Mouse (Mus musculus) midbrain, embryonic 15.5 days (tissue): ENCODE measurements around the gene Hist1h2ac. TPM values are rescaled to one million over a fixed set of nuclear protein-coding genes. Genes with fewer than 3 reads are reported as not detected.
"Not testable (repeated sequence)": the region's sequence is repeated elsewhere in the genome, so short reads cannot be mapped to it uniquely, and the experiment has no call there.

Experiments
- ATAC-seq: fragments of 200-750 bp; cut with Nextera tagmentation; replicated peaks from 2 replicates; pipeline ENCODE4 v1.8.0; 2017; ENCODE audit warnings: moderate TSS enrichment
- H3K27ac ChIP-seq: fragments of 300-500 bp; sonication (generic); 2 replicates; pipeline ENCODE4 v1.5.1; 2015; ENCODE audit warnings: mild to moderate bottlenecking, inconsistent platforms
- H3K27me3 ChIP-seq: fragments of 300-500 bp; sonication (generic); replicated peaks from 2 replicates; pipeline ENCODE4 v1.6.1; 2015; ENCODE audit warnings: inconsistent platforms
- H3K36me3 ChIP-seq: fragments of 300-500 bp; sonication (generic); replicated peaks from 2 replicates; pipeline ENCODE4 v1.6.1; 2015; ENCODE audit warnings: inconsistent platforms
- H3K4me1 ChIP-seq: fragments of 300-500 bp; sonication (generic); 2 replicates; pipeline ENCODE4 v1.6.1; 2015; ENCODE audit warnings: inconsistent platforms
- H3K4me2 ChIP-seq: fragments of 300-500 bp; sonication (generic); 2 replicates; pipeline ENCODE4 v1.6.1; 2015; ENCODE audit warnings: inconsistent platforms, mild to moderate bottlenecking, moderate library complexity
- H3K4me3 ChIP-seq: fragments of 300-500 bp; sonication (generic); 2 replicates; pipeline ENCODE4 v1.5.1; 2015; ENCODE audit warnings: mild to moderate bottlenecking, inconsistent platforms
- H3K9ac ChIP-seq: fragments of 300-500 bp; sonication (generic); 2 replicates; pipeline ENCODE4 v1.6.1; 2015; ENCODE audit warnings: mild to moderate bottlenecking, inconsistent platforms
- H3K9me3 ChIP-seq: fragments of 300-500 bp; sonication (generic); 2 replicates; pipeline ENCODE4 v1.6.1; 2016; ENCODE audit warnings: inconsistent platforms
- WGBS: fragments of 180-500 bp; shearing (Covaris S2); methylation state at CpG from one replicate; pipeline ENCODE4 v1.1.7; 2015; ENCODE audit warnings: mixed read lengths; 5-methylcytosine and 5-hydroxymethylcytosine counted together
- microRNA-seq: library from miRNA; unstranded; fragments of <30 nt; microRNA quantifications from one replicate; pipeline ENCODE4, GENCODE M21; 2016
- polyA plus RNA-seq: library from polyadenylated mRNA; unstranded; fragments of >200 nt; fragmentation: Nextera tagmentation; extraction: Ambion mirVana; gene quantifications from 2 replicates; pipeline ENCODE4 v1.2.1, GENCODE M21; 2015

Gene Hist1h2ac
- polyA plus RNA-seq, 1 experiment from 2014 or later = 0.37 TPM

GRCm38 (mm10) chr13:23682947-23683754 lies 597 bp downstream of the Hist1h2ac start:
- H3K27me3 ChIP-seq, H3K36me3 ChIP-seq, H3K9me3 ChIP-seq: not testable (repeated sequence)
- WGBS = 11% methylated on average over 15 of the region's 30 CpGs
- Histone ChIP-seq H3K4me2 (peak overlapping the region; percentile 82), H3K4me1 (peaks cover 22% of the 10 kb centered on the region), H3K9ac (peak overlapping the region; percentile 40; the same call in 1 of the 2 replicates), H3K4me3 (peak overlapping the region; percentile 51), H3K27ac (peak overlapping the region; percentile 94)
- peak; percentile 72 for ATAC-seq

- Histone ChIP-seq H3K36me3 (no peaks in the 10 kb centered on the region), H3K4me2 (peak overlapping the region; percentile 82), H3K9ac (0 out of 2 replicates have a peak overlapping the region, but pooled peaks have one; percentile 40), H3K9me3 (no peaks in the 10 kb centered on the region), H3K27me3 (no peaks in the 10 kb centered on the region), H3K4me1 (peaks cover 22% of the 10 kb centered on the region), H3K4me3 (no peak overlapping the region), H3K27ac (no peak overlapping the region)
- ATAC-seq = no peak
- WGBS = 56% methylated on average over 1 of the region's 1 CpGs
Observed at GRCm38 (mm10) chr13:23682623-23682946, 1.2 kb downstream of the Hist1h2ac start.

- 91% methylated on average over 6 of the region's 6 CpGs for WGBS
- Histone ChIP-seq H3K9me3 (no peaks in the 10 kb centered on the region), H3K9ac (no peak overlapping the region), H3K4me1 (peaks cover 22% of the 10 kb centered on the region), H3K27me3 (no peaks in the 10 kb centered on the region), H3K4me2 (no peak overlapping the region), H3K36me3 (no peaks in the 10 kb centered on the region), H3K4me3 (no peak overlapping the region), H3K27ac (no peak overlapping the region)
- no peak for ATAC-seq
Observed at GRCm38 (mm10) chr13:23681990-23682582, 1.7 kb downstream of the Hist1h2ac start.

GRCm38 (mm10) chr13:23662536-23662935 lies 21.2 kb downstream of the Hist1h2ac start:
- 75% methylated on average over 3 of the region's 3 CpGs for WGBS
- no peaks in the 10 kb centered on the region for H3K4me1 ChIP-seq
- ATAC-seq = no peak

GRCm38 (mm10) chr13:23659636-23660366 lies 23.9 kb downstream of the Hist1h2ac start:
- Histone ChIP-seq H3K4me3 (no peak overlapping the region), H3K4me2 (no peak overlapping the region), H3K27ac (no peak overlapping the region), H3K36me3 (no peaks in the 10 kb centered on the region), H3K9ac (no peak overlapping the region), H3K27me3 (no peaks in the 10 kb centered on the region), H3K4me1 (no peaks in the 10 kb centered on the region), H3K9me3 (no peaks in the 10 kb centered on the region)
- ATAC-seq = no peak
- 70% methylated on average over 6 of the region's 6 CpGs for WGBS

More at GRCm38 (mm10) chr13:23662536-23662935, 21.2 kb downstream of the Hist1h2ac start:
- Histone ChIP-seq H3K4me2 (no peak overlapping the region), H3K36me3 (no peaks in the 10 kb centered on the region), H3K9me3 (no peaks in the 10 kb centered on the region), H3K27me3 (no peaks in the 10 kb centered on the region), H3K9ac (no peak overlapping the region), H3K27ac (no peak overlapping the region), H3K4me3 (no peak overlapping the region)

Small RNAs within 50 kb of the gene (microRNA-seq; reads per million reads assigned to microRNA genes)
- gene Gm44350 = not detected

Other genes with a start within 250 kb of the Hist1h2ac start
- gene Btn1a1, start 218.0 kb downstream of the Hist1h2ac start, polyA plus RNA-seq = 0.09 and 0.25 TPM in 2 replicates
- gene Btn2a2, start 195.1 kb downstream of the Hist1h2ac start, polyA plus RNA-seq = not detected in 2 replicates
- gene Hist1h4h, start 152.9 kb downstream of the Hist1h2ac start, polyA plus RNA-seq = 3.3 and 5.1 TPM in 2 replicates
- 0.69 TPM in 1 of 2 replicates, not detected in the other for gene Hist1h2af, start 150.0 kb downstream of the Hist1h2ac start, polyA plus RNA-seq
- 2.2 TPM in 1 of 2 replicates, not detected in the other for gene Hist1h3g, start 148.5 kb downstream of the Hist1h2ac start, polyA plus RNA-seq
- gene Hist1h2bh, start 140.6 kb downstream of the Hist1h2ac start, polyA plus RNA-seq = 0.15 and 0.44 TPM in 2 replicates
- 0.27 and 0.32 TPM in 2 replicates for gene Hist1h3f, start 139.9 kb downstream of the Hist1h2ac start, polyA plus RNA-seq
- gene Hist1h4f, start 132.3 kb downstream of the Hist1h2ac start, polyA plus RNA-seq = not detected in 2 replicates
- gene Hist1h1d, start 130.7 kb downstream of the Hist1h2ac start, polyA plus RNA-seq = 0.14 and 0.15 TPM in 2 replicates
- gene Hist1h3e, start 121.6 kb downstream of the Hist1h2ac start, polyA plus RNA-seq = 1.0 and 1.4 TPM in 2 replicates
- gene Hist1h2ae, start 112.7 kb downstream of the Hist1h2ac start, polyA plus RNA-seq = 14.8 and 15.4 TPM in 2 replicates
- gene Hist1h2bg, start 112.6 kb downstream of the Hist1h2ac start, polyA plus RNA-seq = 2.6 and 4.0 TPM in 2 replicates
- gene Hist1h2bf, start 109.8 kb downstream of the Hist1h2ac start, polyA plus RNA-seq = 1.3 and 1.5 TPM in 2 replicates
- 1.6 TPM in 1 of 2 replicates, not detected in the other for gene Hist1h2ad, start 109.6 kb downstream of the Hist1h2ac start, polyA plus RNA-seq
- gene Hist1h3d, start 108.2 kb downstream of the Hist1h2ac start, polyA plus RNA-seq = 0.82 and 1.2 TPM in 2 replicates
- 34.2 and 34.9 TPM in 2 replicates for gene Hist1h4d, start 102.3 kb downstream of the Hist1h2ac start, polyA plus RNA-seq
- 1.7 and 1.8 TPM in 2 replicates for gene Hist1h2be, start 62.8 kb downstream of the Hist1h2ac start, polyA plus RNA-seq
- 5.4 and 5.5 TPM in 2 replicates for gene Hist1h1e, start 61.4 kb downstream of the Hist1h2ac start, polyA plus RNA-seq
- gene Hist1h2bc, start 251 bp upstream of the Hist1h2ac start, polyA plus RNA-seq = 17.3 and 17.7 TPM in 2 replicates
- gene Hist1h1t, start 11.9 kb upstream of the Hist1h2ac start, polyA plus RNA-seq = not detected in 2 replicates
- 1.8 and 3.0 TPM in 2 replicates for gene Hist1h4c, start 14.5 kb upstream of the Hist1h2ac start, polyA plus RNA-seq
- 3.0 and 3.8 TPM in 2 replicates for gene Hfe, start 26.9 kb upstream of the Hist1h2ac start, polyA plus RNA-seq
- gene Hist1h1c, start 54.9 kb upstream of the Hist1h2ac start, polyA plus RNA-seq = 6.9 and 8.3 TPM in 2 replicates
- gene Hist1h3c, start 61.7 kb upstream of the Hist1h2ac start, polyA plus RNA-seq = 0.41 and 1.4 TPM in 2 replicates
- 0.37 and 0.83 TPM in 2 replicates for gene Hist1h2bb, start 62.8 kb upstream of the Hist1h2ac start, polyA plus RNA-seq
- 4.6 and 7.2 TPM in 2 replicates for gene Hist1h2ab, start 67.2 kb upstream of the Hist1h2ac start, polyA plus RNA-seq
- 0.67 and 1.2 TPM in 2 replicates for gene Hist1h3b, start 68.3 kb upstream of the Hist1h2ac start, polyA plus RNA-seq
- 2.0 TPM in 1 of 2 replicates, not detected in the other for gene Hist1h4b, start 73.1 kb upstream of the Hist1h2ac start, polyA plus RNA-seq
- gene Hist1h4a, start 77.3 kb upstream of the Hist1h2ac start, polyA plus RNA-seq = not detected in 2 replicates
- gene Hist1h3a, start 78.4 kb upstream of the Hist1h2ac start, polyA plus RNA-seq = 0.77 and 0.98 TPM in 2 replicates
- gene Hist1h1a, start 79.7 kb upstream of the Hist1h2ac start, polyA plus RNA-seq = 0.41 and 0.48 TPM in 2 replicates
- gene Trim38, start 86.0 kb upstream of the Hist1h2ac start, polyA plus RNA-seq = not detected in 2 replicates
- not detected in 2 replicates for gene Slc17a2, start 123.0 kb upstream of the Hist1h2ac start, polyA plus RNA-seq
- gene Slc17a3, start 155.5 kb upstream of the Hist1h2ac start, polyA plus RNA-seq = not detected in 2 replicates
- gene Slc17a1, start 183.8 kb upstream of the Hist1h2ac start, polyA plus RNA-seq = not detected in 2 replicates
- not detected in 2 replicates for gene Slc17a4, start 231.1 kb upstream of the Hist1h2ac start, polyA plus RNA-seq